Mouse (Mus musculus): ENCODE measurements around the gene Cdh18.
"Not testable (repeated sequence)": the region's sequence is repeated elsewhere in the genome, so short reads cannot be mapped to it uniquely, and the experiment has no call there.

GRCm38 (mm10) chr15:22766591-22766990 is 217.8 kb downstream of the Cdh18 start:
- not testable (repeated sequence) for TF ChIP-seq CTCF (IDR thresholded peaks at IDR 0.05; ENCODE audit: low read depth); EP300 (optimal IDR thresholded peaks at IDR 0.05)
